ENCODE assay signal across 8 mouse cellular contexts in the genomic region with DNA sequence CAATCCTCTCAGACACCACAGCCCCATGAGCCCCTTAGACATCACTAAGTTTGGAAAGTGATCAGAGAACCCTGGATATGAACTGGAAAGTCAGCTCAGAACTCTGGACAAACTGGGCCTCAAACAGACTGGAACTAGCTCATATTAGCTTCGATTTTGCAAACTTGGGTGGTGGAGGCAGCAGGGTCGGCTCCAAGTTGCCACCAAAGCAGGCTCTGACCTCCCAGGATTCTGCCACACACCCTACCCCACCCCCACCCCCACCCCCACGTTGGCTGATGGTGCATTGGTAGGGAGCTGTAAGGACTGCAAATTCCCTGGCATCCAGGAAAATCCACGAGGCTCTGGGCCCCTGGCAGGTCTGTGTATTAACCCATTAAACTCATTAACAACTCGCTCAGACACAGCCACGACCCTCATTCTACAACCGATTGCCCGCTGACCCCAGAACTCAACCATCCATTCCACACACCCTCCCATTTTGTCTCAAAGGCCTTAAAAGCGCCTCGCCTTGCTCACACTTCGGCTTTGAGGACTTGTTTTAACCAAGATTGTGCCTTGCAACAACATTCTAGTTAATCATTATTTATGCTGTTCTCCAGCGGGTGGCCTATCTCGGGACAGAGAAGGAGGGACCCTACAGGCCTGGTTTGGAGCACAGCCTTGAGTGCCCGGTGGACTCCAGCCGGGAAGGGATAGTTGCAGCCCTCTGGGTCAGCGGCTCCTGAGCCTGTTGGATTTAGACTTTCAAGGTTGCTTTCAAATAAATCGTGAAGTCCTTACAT. TPM values are rescaled to one million over a fixed set of nuclear protein-coding genes. Genes with fewer than 3 reads are reported as not detected.
A peak's percentile ranks its signal among the peaks of the same experiment; 100 is the strongest.
DNase-seq lines count a peak whose midpoint lies in the region; ATAC-seq and TF ChIP-seq lines count a peak whose summit lies in the region.

No protein-coding gene starts in this region.

- intact Hi-C loops in gastrocnemius, postnatal 36 days (cut with DNase I) = no loop called here

- peak overlapping the region; percentile 82 for H3K9ac ChIP-seq in embryonic facial prominence, embryonic 12.5 days
- H3K9ac ChIP-seq in liver, embryonic 14.5 days (replicated peaks) = no peak overlapping the region

- 16% methylated on average over 17 of the region's 17 CpGs for WGBS in embryonic facial prominence, embryonic 12.5 days
- 22% methylated on average over 17 of the region's 17 CpGs for WGBS in liver, embryonic 14.5 days (ENCODE audit: insufficient replicate concordance)

- no peak for ATAC-seq in embryonic facial prominence, embryonic 12.5 days (ENCODE audit: insufficient number of reproducible peaks, insufficient read depth, low FRiP score, low TSS enrichment)
- ATAC-seq in liver, embryonic 14.5 days (ENCODE audit: insufficient read depth) = no peak

- H3K9me3 ChIP-seq in embryonic facial prominence, embryonic 12.5 days = no peaks in the 10 kb centered on the region
- H3K9me3 ChIP-seq in liver, embryonic 14.5 days (ENCODE audit: control insufficient read depth, low read length) = no peaks in the 10 kb centered on the region

- TF ChIP-seq CTCF in liver, embryonic 14.5 days (IDR thresholded peaks at IDR 0.05; ENCODE audit: low read depth) = no peak

- no peak for TF ChIP-seq EP300 in liver, embryonic 14.5 days (IDR thresholded peaks at IDR 0.05; ENCODE audit: low read depth)

- DNase-seq in A20 (ENCODE audit: low read depth, low spot score) (peak; percentile 14), adipocyte (ENCODE audit: low spot score) (no peak)
- peak; percentile 79 for DNase-seq in kidney, adult 11 months
- no peak for DNase-seq in liver, embryonic 14.5 days (ENCODE audit: low read depth in 3 of 3, low spot score in 3 of 3)
- DNase-seq in c-Kit-positive CD71-positive TER-119-positive erythroid progenitor cells, embryonic 14.5 days (ENCODE audit: low spot score) = no peak
- no peak for DNase-seq in layer of hippocampus, postnatal 36 days
- no peak for DNase-seq in gastrocnemius, postnatal 36 days

- H3K36me3 ChIP-seq in embryonic facial prominence, embryonic 12.5 days = no peaks in the 10 kb centered on the region
- H3K36me3 ChIP-seq in liver, embryonic 14.5 days (replicated peaks; ENCODE audit: control insufficient read depth, insufficient read depth, low read depth) = no peaks in the 10 kb centered on the region

- H3K4me2 ChIP-seq in embryonic facial prominence, embryonic 12.5 days (replicated peaks) = peak overlapping the region; percentile 85
- peak overlapping the region; percentile 44 for H3K4me2 ChIP-seq in liver, embryonic 14.5 days (ENCODE audit: low read depth)

- H3K27ac ChIP-seq in embryonic facial prominence, embryonic 12.5 days = no peak overlapping the region
- no peak overlapping the region for H3K27ac ChIP-seq in liver, embryonic 14.5 days

- peaks cover 17% of the 10 kb centered on the region for H3K27me3 ChIP-seq in embryonic facial prominence, embryonic 12.5 days
- H3K27me3 ChIP-seq in liver, embryonic 14.5 days (ENCODE audit: control insufficient read depth, insufficient read depth, low read length) = peaks cover 76% of the 10 kb centered on the region

- H3K4me3 ChIP-seq in embryonic facial prominence, embryonic 12.5 days = peak overlapping the region; percentile 64
- H3K4me3 ChIP-seq in liver, embryonic 14.5 days (ENCODE audit: insufficient read depth in 1 of 2, low read depth in 2 of 2, low read length in 2 of 2) = peak overlapping the region; percentile 44 to 50

- peaks cover 23% of the 10 kb centered on the region for H3K4me1 ChIP-seq in embryonic facial prominence, embryonic 12.5 days
- peaks cover 0 to 7% of the 10 kb centered on the region in 2 experiments; a peak in 2 of 4 replicates for H3K4me1 ChIP-seq in liver, embryonic 14.5 days (replicated peaks; ENCODE audit: control insufficient read depth in 2 of 2, insufficient read depth in 2 of 2, low read length in 1 of 2)

RNA-seq across cellular contexts. Expression of gene Hs3st3b1, which starts 3.6 kb away (rescaled TPM):
- polyA plus RNA-seq in embryonic facial prominence, embryonic 12.5 days (2016; fragmentation: Nextera tagmentation; extraction: Ambion mirVana) = 21.5 and 22.9 TPM in 2 replicates
- 7.8 and 8.0 TPM in 2 replicates for polyA plus RNA-seq in liver, embryonic 14.5 days (2012; rRNA removed)
- polyA plus RNA-seq in liver, embryonic 14.5 days (2014; fragmentation: Nextera tagmentation; extraction: Ambion mirVana) = 10.4 and 12.1 TPM in 2 replicates
- total RNA-seq in layer of hippocampus, postnatal 36 days (2021) = under 1 TPM; 0.52 to 0.63 TPM
- total RNA-seq in gastrocnemius, postnatal 36 days (2021) = under 1 TPM; 0.30 to 0.43 TPM

Comparison
In these comparisons a context has a peak if more than half of its experiments do, and no peak if none do; other contexts are left out.
1. DNase-seq: peak in A20 (single experiment) and kidney, adult 11 months (single experiment); none in liver, embryonic 14.5 days (0 of 3), adipocyte (single experiment), c-Kit-positive CD71-positive TER-119-positive erythroid progenitor cells, embryonic 14.5 days (single experiment), layer of hippocampus, postnatal 36 days (0 of 2) and gastrocnemius, postnatal 36 days (0 of 2).